In the genomic region with DNA sequence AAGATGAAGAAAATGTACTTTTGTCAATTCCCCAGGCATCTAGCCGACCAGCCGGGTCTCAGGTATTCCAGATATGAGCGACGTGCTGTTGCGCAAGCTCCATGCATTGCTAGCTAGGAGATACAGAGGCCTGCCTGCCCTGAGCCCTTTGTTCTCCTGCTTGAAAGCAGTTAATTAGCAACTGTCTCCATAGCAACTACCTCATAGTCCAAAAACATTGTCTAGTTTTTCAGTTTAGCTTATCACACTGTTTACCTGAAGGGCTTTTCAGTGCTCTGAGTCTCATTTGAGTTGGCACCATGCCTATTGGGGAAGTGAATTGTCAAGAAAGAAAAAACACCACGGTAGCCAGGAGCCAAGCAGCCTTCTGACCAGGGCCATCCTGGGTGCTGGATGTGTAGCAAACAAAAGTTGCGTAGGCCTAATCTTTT, we compare ENCODE assay signal across 9 mouse cellular contexts.
DNase-seq lines count a peak whose midpoint lies in the region; ATAC-seq and TF ChIP-seq lines count a peak whose summit lies in the region.
"Had no signal": no experiment of that assay in that cellular context is flagged by ENCODE, and none has a peak within 500 bp of the region (broad histone marks: within the 10 kb centered on the region; RNA-seq: fewer than 3 reads in every experiment).

No protein-coding gene starts in this region.

- intact Hi-C loops in heart, postnatal 14 days (cut with DNase I): no loop called here
- intact Hi-C loops in left cerebral cortex, adult 2 months (cut with DNase I): no loop called here

- ATAC-seq in heart, embryonic 14.5 days (ENCODE audit: insufficient number of reproducible peaks, insufficient read depth, low FRiP score, low read depth): no peak
- ATAC-seq in erythroblast, adult 5-6 weeks (replicated peaks; ENCODE audit: low FRiP score, poor library complexity, severe bottlenecking): no peak

- H3K36me3 ChIP-seq in heart, embryonic 10.5 days: peaks cover 7% of the 10 kb centered on the region; the same call in 1 of the 2 replicates
- H3K36me3 ChIP-seq in heart, embryonic 14.5 days (ENCODE audit: control insufficient read depth, insufficient read depth, low read length): no peaks in the 10 kb centered on the region

- TF ChIP-seq CTCF in left cerebral cortex, adult 2 months (IDR thresholded peaks at IDR 0.05): no peak

- no peak overlapping the region for H3K4me3 ChIP-seq in heart, embryonic 10.5 days
- no peak overlapping the region for H3K4me3 ChIP-seq in heart, embryonic 14.5 days (ENCODE audit: control insufficient read depth in 1 of 2, insufficient read depth in 1 of 2, low read depth in 1 of 2, low read length in 2 of 2)
- H3K4me3 ChIP-seq in left cerebral cortex, adult 2 months: no peak overlapping the region

- 38% methylated on average over 7 of the region's 7 CpGs for WGBS in heart, embryonic 10.5 days
- 22% methylated on average over 7 of the region's 7 CpGs for whole genome bisulfite sequencing in heart, embryonic 14.5 days

- H3K27ac ChIP-seq in heart, embryonic 10.5 days: peak overlapping the region; percentile 73
- peak overlapping the region; percentile 54 to 60 for H3K27ac ChIP-seq in heart, embryonic 14.5 days (replicated peaks in 1 of 2; ENCODE audit: control insufficient read depth in 1 of 2, insufficient read depth in 1 of 2, low read depth in 2 of 2, low read length in 2 of 2)
- H3K27ac ChIP-seq in left cerebral cortex, adult 2 months: no peak overlapping the region

- no peak for DNase-seq in heart, embryonic 10.5 days (ENCODE audit: low spot score)
- no peak for DNase-seq in heart, postnatal 14 days
- DNase-seq in kidney, postnatal 25 days: peak; percentile 69 to 83
- peak; percentile 89 for DNase-seq in lung, postnatal 36 days
- no peak for DNase-seq in left cerebral cortex, adult 2 months (ENCODE audit: extremely low spot score in 1 of 2, low spot score in 2 of 2)
- DNase-seq in thymus, postnatal 25 days: no peak

- H3K4me1 ChIP-seq in heart, embryonic 10.5 days: peaks cover 68% of the 10 kb centered on the region
- H3K4me1 ChIP-seq in heart, embryonic 14.5 days (ENCODE audit: control insufficient read depth in 2 of 2, insufficient read depth in 2 of 2, low read length in 2 of 2): peaks cover 35 to 51% of the 10 kb centered on the region in 2 experiments

- H3K9ac ChIP-seq in heart, embryonic 14.5 days (ENCODE audit: low read length): 0 out of 2 replicates have a peak overlapping the region, but pooled peaks have one; percentile 14

- H3K9me3 ChIP-seq in heart, embryonic 10.5 days: no peaks in the 10 kb centered on the region
- 0 out of 2 replicates have a peak, but pooled peaks cover 3% of the 10 kb centered on the region for H3K9me3 ChIP-seq in heart, embryonic 14.5 days (ENCODE audit: control insufficient read depth, low read length)

- H3K4me2 ChIP-seq in heart, embryonic 14.5 days (ENCODE audit: low read length): no peak overlapping the region

- H3K27me3 ChIP-seq in heart, embryonic 10.5 days (ENCODE audit: insufficient read depth, poor library complexity, severe bottlenecking): no peaks in the 10 kb centered on the region
- no peaks in the 10 kb centered on the region for H3K27me3 ChIP-seq in heart, embryonic 14.5 days (ENCODE audit: control insufficient read depth, insufficient read depth, low read length)
- H3K27me3 ChIP-seq: CH12.LX had no signal

Comparison
In these comparisons a context has a peak if more than half of its experiments do, and no peak if none do; other contexts are left out.
1. DNase-seq: peak in kidney, postnatal 25 days (2 of 2) and lung, postnatal 36 days (single experiment); none in heart, embryonic 10.5 days (single experiment), heart, postnatal 14 days (0 of 2), left cerebral cortex, adult 2 months (0 of 2) and thymus, postnatal 25 days (single experiment).